Mouse (Mus musculus): ENCODE measurements around the gene Cnnm4.

Cnnm4 gene

GRCm38 (mm10) chr1:36545382-36545781 is 74.0 kb downstream of the Cnnm4 start:
- no peak for DNase-seq

GRCm38 (mm10) chr1:36545845-36546600 is 74.6 kb downstream of the Cnnm4 start:
- DNase-seq, result peak in 1 of 2 experiments; percentile 60

- DNase-seq, result peak; percentile 98 to 99
Measured at GRCm38 (mm10) chr1:36546888-36547471, 75.6 kb downstream of the Cnnm4 start, which contains the start of gene Ankrd39. TSS of gene Ankrd39 (minus strand) at chr1:36547445.

GRCm38 (mm10) chr1:36547981-36548598 is 76.7 kb downstream of the Cnnm4 start:
- peak; percentile 67 to 73 for DNase-seq

GRCm38 (mm10) chr1:36548771-36549170 is 77.4 kb downstream of the Cnnm4 start:
- no peak for DNase-seq

- peak in 1 of 2 experiments; percentile 30 for DNase-seq
Measured at GRCm38 (mm10) chr1:36549491-36549890, 78.1 kb downstream of the Cnnm4 start.

GRCm38 (mm10) chr1:36550075-36550863 is 78.8 kb downstream of the Cnnm4 start:
- DNase-seq, result peak; percentile 68 to 71

GRCm38 (mm10) chr1:36551904-36552303 is 80.5 kb downstream of the Cnnm4 start:
- DNase-seq, result peak in 1 of 2 experiments; percentile 49

GRCm38 (mm10) chr1:36552506-36552905 is 81.1 kb downstream of the Cnnm4 start:
- peak; percentile 81 to 88 for DNase-seq

GRCm38 (mm10) chr1:36554633-36555399 is 83.4 kb downstream of the Cnnm4 start:
- peak; percentile 58 to 60 for DNase-seq

GRCm38 (mm10) chr1:36555798-36556395 is 84.5 kb downstream of the Cnnm4 start:
- peak; percentile 77 to 78 for DNase-seq

- peak; percentile 98 to 99 for DNase-seq
Measured at GRCm38 (mm10) chr1:36556553-36557456, 85.4 kb downstream of the Cnnm4 start.

GRCm38 (mm10) chr1:36557457-36558011 is 86.1 kb downstream of the Cnnm4 start:
- peak; percentile 87 to 88 for DNase-seq
